Mouse (Mus musculus): ENCODE results near the gene Marf1.

GRCm38 (mm10) chr16:14117299-14117698, 45.9 kb downstream of the Marf1 start:
- no peak for TF ChIP-seq CTCF (IDR thresholded peaks at IDR 0.05; ENCODE audit: low read depth)
- TF ChIP-seq EP300 (IDR thresholded peaks at IDR 0.05; ENCODE audit: low read depth) = no peak
